Mouse (Mus musculus): ENCODE data around the gene Zmat1. TPM values are rescaled to one million over a fixed set of nuclear protein-coding genes. Genes with fewer than 3 reads are reported as not detected.

Zmat1 gene
- polyA plus RNA-seq, 1 experiment from 2014 or later: 3.2 TPM

DNA sequence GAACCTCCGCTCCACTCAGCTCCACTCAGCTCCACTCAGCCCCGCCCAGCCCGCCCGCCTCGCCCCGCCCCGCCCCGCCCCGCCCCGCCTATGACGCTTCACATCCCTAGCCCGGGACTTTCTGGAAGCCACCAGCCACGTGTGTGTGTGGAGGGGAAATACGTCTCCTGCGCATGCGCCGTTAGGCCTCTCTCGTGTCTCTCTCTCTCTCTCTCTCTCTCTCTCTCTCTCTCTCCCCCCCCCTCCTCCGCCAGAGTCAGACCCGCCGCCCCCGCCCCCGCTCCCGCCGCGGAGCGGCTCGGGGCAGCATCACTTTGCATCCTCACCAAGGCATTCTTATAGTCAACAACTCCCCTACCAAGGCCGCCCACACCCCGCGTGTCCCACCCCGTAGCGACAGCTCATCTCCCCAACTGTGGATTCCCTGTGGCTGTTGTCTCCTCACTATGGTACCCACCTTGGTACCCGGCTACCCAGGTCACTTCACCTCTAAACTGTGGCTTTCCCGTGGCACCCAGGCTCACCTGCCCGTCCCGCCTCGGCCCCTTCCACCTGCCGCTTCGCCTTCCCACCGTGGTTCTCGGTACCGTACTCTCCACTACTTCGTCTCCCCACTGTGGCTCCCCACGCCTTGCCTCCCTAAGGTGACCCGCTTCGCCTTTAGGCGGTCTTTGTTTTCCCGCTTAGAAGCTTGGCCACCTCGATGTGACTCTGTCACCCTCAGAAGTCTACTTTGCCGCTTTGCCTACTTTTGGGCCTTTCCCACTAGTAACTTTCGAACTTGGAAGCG, 45.5 kb downstream of the Zmat1 start:
- WGBS: 55% methylated on average over 42 of the region's 53 CpGs
- H3K4me1 ChIP-seq (replicated peaks; ENCODE audit: control insufficient read depth, insufficient read depth, low read length): no peaks in the 10 kb centered on the region
- H3K36me3 ChIP-seq (ENCODE audit: control insufficient read depth, insufficient read depth, low read length): no peaks in the 10 kb centered on the region
- no peaks in the 10 kb centered on the region; the same call in 1 of the 2 replicates for H3K27me3 ChIP-seq (replicated peaks; ENCODE audit: control insufficient read depth, insufficient read depth, low read length)
- peak; percentile 86 for ATAC-seq (replicated peaks; ENCODE audit: low FRiP score)
- peak overlapping the region; percentile 55 for H3K4me2 ChIP-seq
- H3K9me3 ChIP-seq (ENCODE audit: control insufficient read depth, low read length): no peaks in the 10 kb centered on the region
- no peak overlapping the region for H3K27ac ChIP-seq (ENCODE audit: low read depth, low read length)
- peak overlapping the region; percentile 36 for H3K4me3 ChIP-seq (ENCODE audit: low read depth, low read length)
- H3K9ac ChIP-seq (ENCODE audit: low read depth, low read length): no peak overlapping the region
- DNase-seq (ENCODE audit: low spot score): peak; percentile 41

DNA sequence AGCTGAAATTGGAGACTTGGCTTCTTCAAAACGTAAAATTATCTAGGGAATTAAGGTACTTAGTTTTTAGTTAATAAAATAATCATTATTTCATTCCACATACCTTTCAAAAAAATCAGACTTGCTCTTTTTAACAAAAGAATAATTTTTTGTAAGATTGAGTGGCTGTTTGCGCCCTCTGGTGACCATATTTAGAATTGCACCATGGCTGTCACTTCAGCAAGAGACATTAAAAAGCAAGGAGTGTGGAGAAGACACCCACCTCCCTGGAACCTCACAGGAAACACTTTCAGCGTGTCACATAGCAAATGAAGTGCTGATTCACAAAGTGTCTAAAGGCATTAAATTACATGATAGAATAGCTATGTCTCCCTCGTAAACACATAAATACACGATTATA, 78.6 kb downstream of the Zmat1 start:
- H3K9ac ChIP-seq (ENCODE audit: low read depth, low read length): no peak overlapping the region
- no peaks in the 10 kb centered on the region for H3K4me1 ChIP-seq (replicated peaks; ENCODE audit: control insufficient read depth, insufficient read depth, low read length)
- no peak overlapping the region for H3K27ac ChIP-seq (ENCODE audit: low read depth, low read length)
- H3K4me2 ChIP-seq: no peak overlapping the region
- no peaks in the 10 kb centered on the region for H3K9me3 ChIP-seq (ENCODE audit: control insufficient read depth, low read length)
- no peak overlapping the region for H3K4me3 ChIP-seq (ENCODE audit: low read depth, low read length)
- peaks cover 4% of the 10 kb centered on the region; the same call in 1 of the 2 replicates for H3K27me3 ChIP-seq (replicated peaks; ENCODE audit: control insufficient read depth, insufficient read depth, low read length)
- 33% methylated on average over 5 of the region's 5 CpGs for WGBS
- DNase-seq (ENCODE audit: low spot score): no peak
- H3K36me3 ChIP-seq (ENCODE audit: control insufficient read depth, insufficient read depth, low read length): no peaks in the 10 kb centered on the region
- no peak for ATAC-seq (replicated peaks; ENCODE audit: low FRiP score)

DNA sequence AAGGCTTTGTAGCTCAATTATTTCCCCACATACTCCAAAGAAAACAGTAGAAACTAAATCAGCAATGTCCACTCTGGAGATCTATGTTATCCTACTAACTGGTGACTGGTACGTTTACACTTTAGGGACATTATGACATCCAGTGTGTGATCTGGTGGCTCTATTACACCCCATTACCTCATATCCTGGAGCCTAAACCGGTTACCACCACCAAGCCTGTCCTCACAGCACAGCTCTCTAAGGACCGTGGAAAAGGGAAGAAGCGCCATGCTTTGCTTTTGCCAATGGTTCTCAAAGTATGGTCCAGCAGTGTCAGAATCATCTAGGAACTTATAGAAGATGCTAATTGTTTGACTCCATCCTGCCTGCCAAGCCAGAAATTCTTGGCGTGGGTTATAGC, 79.1 kb downstream of the Zmat1 start:
- Histone ChIP-seq H3K27ac (ENCODE audit: low read depth, low read length) (no peak overlapping the region), H3K4me1 (replicated peaks; ENCODE audit: control insufficient read depth, insufficient read depth, low read length) (no peaks in the 10 kb centered on the region), H3K27me3 (replicated peaks; ENCODE audit: control insufficient read depth, insufficient read depth, low read length) (peaks cover 4% of the 10 kb centered on the region; the same call in 1 of the 2 replicates), H3K4me2 (no peak overlapping the region), H3K36me3 (ENCODE audit: control insufficient read depth, insufficient read depth, low read length) (no peaks in the 10 kb centered on the region), H3K9me3 (ENCODE audit: control insufficient read depth, low read length) (no peaks in the 10 kb centered on the region), H3K9ac (ENCODE audit: low read depth, low read length) (no peak overlapping the region), H3K4me3 (ENCODE audit: low read depth, low read length) (no peak overlapping the region)
- ATAC-seq (replicated peaks; ENCODE audit: low FRiP score) (no peak), DNase-seq (ENCODE audit: low spot score) (no peak)
- 72% methylated on average over 5 of the region's 5 CpGs for WGBS

DNA sequence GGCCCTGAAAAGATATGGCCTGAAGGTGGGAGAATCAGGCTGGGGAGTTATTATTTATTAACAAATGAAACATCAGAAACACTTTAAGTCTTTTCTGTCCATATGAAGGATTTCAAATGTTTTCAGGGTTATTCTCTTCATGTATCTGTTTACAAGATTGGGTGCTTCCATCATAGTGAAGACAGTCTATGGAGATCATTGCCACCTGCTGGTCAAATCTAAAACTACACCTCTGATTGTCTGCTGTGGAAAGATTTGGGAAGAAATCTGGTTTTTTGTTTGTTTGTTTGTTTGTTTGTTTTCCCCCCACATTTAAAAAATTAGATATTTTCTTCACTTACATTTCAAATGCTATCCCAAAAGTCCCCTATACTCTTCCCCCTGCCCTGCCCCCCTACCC, 84.0 kb downstream of the Zmat1 start:
- ATAC-seq (replicated peaks; ENCODE audit: low FRiP score) (no peak), DNase-seq (ENCODE audit: low spot score) (no peak)
- Histone ChIP-seq H3K27ac (ENCODE audit: low read depth, low read length) (no peak overlapping the region), H3K9me3 (ENCODE audit: control insufficient read depth, low read length) (no peaks in the 10 kb centered on the region), H3K4me3 (ENCODE audit: low read depth, low read length) (no peak overlapping the region), H3K36me3 (ENCODE audit: control insufficient read depth, insufficient read depth, low read length) (no peaks in the 10 kb centered on the region), H3K4me1 (replicated peaks; ENCODE audit: control insufficient read depth, insufficient read depth, low read length) (no peaks in the 10 kb centered on the region), H3K9ac (ENCODE audit: low read depth, low read length) (no peak overlapping the region), H3K27me3 (replicated peaks; ENCODE audit: control insufficient read depth, insufficient read depth, low read length) (no peaks in the 10 kb centered on the region), H3K4me2 (no peak overlapping the region)

DNA sequence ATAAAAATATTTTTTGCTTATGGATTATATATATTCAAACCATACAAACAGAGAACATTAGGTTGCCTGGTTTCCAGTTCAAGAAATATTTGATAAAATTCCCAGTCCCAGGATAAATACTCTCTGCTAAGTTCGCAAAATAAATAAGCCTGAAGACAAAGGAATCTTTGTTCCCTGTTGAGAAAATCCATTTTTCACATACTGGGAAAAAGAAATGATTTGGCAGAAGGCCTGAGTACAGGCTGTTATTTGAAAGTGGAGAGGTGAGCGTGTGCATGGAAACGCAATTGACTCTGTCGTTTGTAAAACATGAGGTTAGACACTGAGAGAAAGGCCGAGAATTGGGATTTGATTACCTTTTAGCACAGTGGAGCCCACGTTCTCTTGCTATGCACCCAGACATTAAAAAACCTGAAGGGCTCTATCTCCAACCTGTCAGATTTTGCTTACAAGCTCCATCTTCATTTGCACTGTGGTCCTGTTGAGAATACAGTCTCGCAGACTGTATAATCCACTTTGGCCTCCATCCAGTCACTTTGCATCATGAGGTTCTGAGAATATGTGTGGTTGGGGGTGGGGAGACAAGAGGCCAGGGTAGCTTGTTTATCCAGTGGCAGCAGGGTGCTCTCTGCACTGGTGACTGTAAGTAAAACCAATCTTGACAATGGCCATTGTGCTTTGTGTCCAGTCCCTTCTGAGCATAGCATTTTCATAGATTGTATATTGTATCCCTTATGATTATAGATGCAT, 85.2 kb downstream of the Zmat1 start:
- 76% methylated on average over 7 of the region's 7 CpGs for WGBS
- Histone ChIP-seq H3K36me3 (ENCODE audit: control insufficient read depth, insufficient read depth, low read length) (no peaks in the 10 kb centered on the region), H3K4me2 (no peak overlapping the region), H3K9me3 (ENCODE audit: control insufficient read depth, low read length) (no peaks in the 10 kb centered on the region), H3K9ac (ENCODE audit: low read depth, low read length) (no peak overlapping the region), H3K4me1 (replicated peaks; ENCODE audit: control insufficient read depth, insufficient read depth, low read length) (no peaks in the 10 kb centered on the region), H3K27ac (ENCODE audit: low read depth, low read length) (no peak overlapping the region), H3K4me3 (ENCODE audit: low read depth, low read length) (no peak overlapping the region), H3K27me3 (replicated peaks; ENCODE audit: control insufficient read depth, insufficient read depth, low read length) (no peaks in the 10 kb centered on the region)
- DNase-seq (ENCODE audit: low spot score) (no peak), ATAC-seq (replicated peaks; ENCODE audit: low FRiP score) (no peak)

Other genes starting within 250 kb of the Zmat1 start
- 39.5 and 40.7 TPM in 2 replicates for gene Armcx2, start 200.0 kb downstream of the Zmat1 start, polyA plus RNA-seq (2014; fragmentation: Nextera tagmentation; extraction: Ambion mirVana)
- 0.73 and 0.77 TPM in 2 replicates for gene Nxf2, start 44.5 kb downstream of the Zmat1 start, polyA plus RNA-seq (2014; fragmentation: Nextera tagmentation; extraction: Ambion mirVana)
- gene Gm15023, start 168.4 kb upstream of the Zmat1 start, polyA plus RNA-seq (2014; fragmentation: Nextera tagmentation; extraction: Ambion mirVana): not detected in 2 replicates
- gene Tceal6, start 201.5 kb upstream of the Zmat1 start, polyA plus RNA-seq (2014; fragmentation: Nextera tagmentation; extraction: Ambion mirVana): 0.41 TPM in 1 of 2 replicates, not detected in the other

Measured in liver, embryonic 11.5 days (tissue).